Mouse (Mus musculus) embryonic facial prominence, embryonic 10.5 days (tissue): ENCODE data around the gene Pappa2. TPM values are rescaled to one million over a fixed set of nuclear protein-coding genes. Genes with fewer than 3 reads are reported as not detected.
A peak's percentile ranks its signal among the peaks of the same experiment; 100 is the strongest.

Experiments used
- DNase-seq: peaks from one replicate; pipeline ENCODE4 v3.0.0-alpha.2; 2017; ENCODE audit warnings: low spot score
- H3K27ac ChIP-seq: fragments of 300-500 bp; sonication (generic); replicated peaks from 2 replicates; pipeline ENCODE4 v1.5.1; 2016; ENCODE audit warnings: mild to moderate bottlenecking
- H3K27me3 ChIP-seq: fragments of 300-500 bp; sonication (generic); replicated peaks from 2 replicates; pipeline ENCODE4 v1.6.1; 2016; ENCODE audit warnings: low read depth, mild to moderate bottlenecking; ENCODE audit not compliant: poor library complexity, severe bottlenecking
- H3K36me3 ChIP-seq: fragments of 300-500 bp; sonication (generic); replicated peaks from 2 replicates; pipeline ENCODE4 v1.6.1; 2016; ENCODE audit warnings: mild to moderate bottlenecking, moderate library complexity
- H3K4me1 ChIP-seq: fragments of 300-500 bp; sonication (generic); 2 replicates; pipeline ENCODE4 v1.6.1; 2016
- H3K4me3 ChIP-seq: fragments of 300-500 bp; sonication (generic); 2 replicates; pipeline ENCODE4 v1.5.1; 2016; ENCODE audit warnings: mild to moderate bottlenecking, moderate library complexity
- H3K9me3 ChIP-seq: fragments of 300-500 bp; sonication (generic); 2 replicates; pipeline ENCODE4 v1.6.1; 2016; ENCODE audit warnings: mild to moderate bottlenecking
- WGBS: fragments of 180-500 bp; shearing (Covaris S2); methylation state at CpG from one replicate; pipeline ENCODE4 v1.1.7; 2016; 5-methylcytosine and 5-hydroxymethylcytosine counted together
- polyA plus RNA-seq: library from polyadenylated mRNA; unstranded; fragments of >200 nt; fragmentation: Nextera tagmentation; extraction: Ambion mirVana; gene quantifications from 2 replicates; pipeline ENCODE4 v1.2.1, GENCODE M21; 2016

The Pappa2 gene
- polyA plus RNA-seq, 1 experiment from 2014 or later: 1.5 TPM

- H3K9me3 ChIP-seq: no peaks in the 10 kb centered on the region
- no peaks in the 10 kb centered on the region for H3K36me3 ChIP-seq
- no peaks in the 10 kb centered on the region for H3K27me3 ChIP-seq
- no peak overlapping the region for H3K4me3 ChIP-seq
- WGBS: 79% methylated on average over 3 of the region's 3 CpGs
- no peak overlapping the region for H3K27ac ChIP-seq
- no peaks in the 10 kb centered on the region for H3K4me1 ChIP-seq
- no peak for DNase-seq
Measured at GRCm38 (mm10) chr1:158875487-158875886, 104.8 kb downstream of the Pappa2 start.

GRCm38 (mm10) chr1:158874552-158875077 lies 105.7 kb downstream of the Pappa2 start:
- Histone ChIP-seq H3K4me3 (no peak overlapping the region), H3K9me3 (no peaks in the 10 kb centered on the region), H3K27ac (no peak overlapping the region), H3K36me3 (no peaks in the 10 kb centered on the region), H3K27me3 (no peaks in the 10 kb centered on the region), H3K4me1 (no peaks in the 10 kb centered on the region)
- DNase-seq: no peak
- 86% methylated on average over 2 of the region's 2 CpGs for WGBS

- Histone ChIP-seq H3K36me3 (no peaks in the 10 kb centered on the region), H3K9me3 (no peaks in the 10 kb centered on the region), H3K27me3 (no peaks in the 10 kb centered on the region), H3K27ac (no peak overlapping the region), H3K4me1 (no peaks in the 10 kb centered on the region), H3K4me3 (no peak overlapping the region)
- no peak for DNase-seq
- WGBS: 85% methylated on average over 1 of the region's 1 CpGs
Measured at GRCm38 (mm10) chr1:158873631-158874030, 106.7 kb downstream of the Pappa2 start.

GRCm38 (mm10) chr1:158871401-158871800 lies 108.9 kb downstream of the Pappa2 start:
- DNase-seq: no peak
- Histone ChIP-seq H3K27me3 (no peaks in the 10 kb centered on the region), H3K4me1 (no peaks in the 10 kb centered on the region), H3K9me3 (no peaks in the 10 kb centered on the region), H3K4me3 (no peak overlapping the region), H3K36me3 (no peaks in the 10 kb centered on the region), H3K27ac (no peak overlapping the region)
- WGBS: 88% methylated on average over 2 of the region's 2 CpGs

- H3K4me3 ChIP-seq: no peak overlapping the region
- no peaks in the 10 kb centered on the region for H3K36me3 ChIP-seq
- H3K27me3 ChIP-seq: no peaks in the 10 kb centered on the region
- H3K9me3 ChIP-seq: no peaks in the 10 kb centered on the region
- 50% methylated on average over 5 of the region's 5 CpGs for whole genome bisulfite sequencing
- H3K27ac ChIP-seq: no peak overlapping the region
- DNase-seq: peak; percentile 47
- 0 out of 2 replicates have a peak, but pooled peaks cover 10% of the 10 kb centered on the region for H3K4me1 ChIP-seq
Measured at GRCm38 (mm10) chr1:158860190-158860589, 120.1 kb downstream of the Pappa2 start.

GRCm38 (mm10) chr1:158853936-158854882 lies 126.1 kb downstream of the Pappa2 start:
- no peak overlapping the region for H3K27ac ChIP-seq
- DNase-seq: peak; percentile 9
- H3K9me3 ChIP-seq: no peaks in the 10 kb centered on the region
- H3K4me3 ChIP-seq: no peak overlapping the region
- no peaks in the 10 kb centered on the region for H3K36me3 ChIP-seq
- H3K4me1 ChIP-seq: peaks cover 9% of the 10 kb centered on the region
- 63% methylated on average over 5 of the region's 5 CpGs for WGBS
- no peaks in the 10 kb centered on the region for H3K27me3 ChIP-seq

GRCm38 (mm10) chr1:158852836-158853567 lies 127.3 kb downstream of the Pappa2 start:
- peaks cover 9% of the 10 kb centered on the region for H3K4me1 ChIP-seq
- H3K27ac ChIP-seq: no peak overlapping the region
- H3K27me3 ChIP-seq: no peaks in the 10 kb centered on the region
- no peak for DNase-seq
- no peaks in the 10 kb centered on the region for H3K36me3 ChIP-seq
- H3K9me3 ChIP-seq: no peaks in the 10 kb centered on the region
- no peak overlapping the region for H3K4me3 ChIP-seq
- 86% methylated on average over 14 of the region's 14 CpGs for WGBS

- H3K4me3 ChIP-seq: no peak overlapping the region
- H3K4me1 ChIP-seq: peaks cover 9% of the 10 kb centered on the region
- DNase-seq: no peak
- H3K9me3 ChIP-seq: no peaks in the 10 kb centered on the region
- no peaks in the 10 kb centered on the region for H3K27me3 ChIP-seq
- H3K36me3 ChIP-seq: no peaks in the 10 kb centered on the region
- no peak overlapping the region for H3K27ac ChIP-seq
- 64% methylated on average over 3 of the region's 3 CpGs for WGBS
Measured at GRCm38 (mm10) chr1:158850459-158850858, 129.8 kb downstream of the Pappa2 start.

- H3K36me3 ChIP-seq: no peaks in the 10 kb centered on the region
- peak; percentile 13 for DNase-seq
- no peaks in the 10 kb centered on the region for H3K4me1 ChIP-seq
- H3K27ac ChIP-seq: no peak overlapping the region
- H3K9me3 ChIP-seq: no peaks in the 10 kb centered on the region
- no peaks in the 10 kb centered on the region for H3K27me3 ChIP-seq
- no peak overlapping the region for H3K4me3 ChIP-seq
- 60% methylated on average over 10 of the region's 10 CpGs for WGBS
Measured at GRCm38 (mm10) chr1:158844604-158845003, 135.7 kb downstream of the Pappa2 start.

GRCm38 (mm10) chr1:158837151-158837550 lies 143.1 kb downstream of the Pappa2 start:
- WGBS: 82% methylated on average over 4 of the region's 4 CpGs
- Histone ChIP-seq H3K9me3 (no peaks in the 10 kb centered on the region), H3K36me3 (no peaks in the 10 kb centered on the region), H3K4me3 (no peak overlapping the region), H3K27me3 (no peaks in the 10 kb centered on the region), H3K4me1 (no peaks in the 10 kb centered on the region), H3K27ac (no peak overlapping the region)
- DNase-seq: no peak

GRCm38 (mm10) chr1:158830152-158830551 lies 150.1 kb downstream of the Pappa2 start:
- no peak for DNase-seq
- H3K27ac ChIP-seq: no peak overlapping the region
- no peaks in the 10 kb centered on the region for H3K27me3 ChIP-seq
- H3K36me3 ChIP-seq: no peaks in the 10 kb centered on the region
- 83% methylated on average over 3 of the region's 3 CpGs for WGBS
- H3K9me3 ChIP-seq: no peaks in the 10 kb centered on the region
- H3K4me1 ChIP-seq: no peaks in the 10 kb centered on the region
- H3K4me3 ChIP-seq: no peak overlapping the region

- no peaks in the 10 kb centered on the region for H3K36me3 ChIP-seq
- H3K27me3 ChIP-seq: no peaks in the 10 kb centered on the region
- H3K4me3 ChIP-seq: no peak overlapping the region
- no peaks in the 10 kb centered on the region for H3K9me3 ChIP-seq
- H3K4me1 ChIP-seq: no peaks in the 10 kb centered on the region
- H3K27ac ChIP-seq: no peak overlapping the region
- no peak for DNase-seq
Measured at GRCm38 (mm10) chr1:158827931-158828330, 152.4 kb downstream of the Pappa2 start.
